Mouse (Mus musculus) limb, embryonic 11.5 days (tissue): ENCODE results near the gene Pcnt. TPM values are rescaled to one million over a fixed set of nuclear protein-coding genes. Genes with fewer than 3 reads are reported as not detected.

Source experiments
- ATAC-seq: fragments of 200-750 bp; cut with Nextera tagmentation; 2 replicates; pipeline ENCODE4 v1.8.0; 2017; ENCODE audit warnings: low read depth; ENCODE audit not compliant: insufficient number of reproducible peaks, low FRiP score, low TSS enrichment
- DNase-seq: peaks from one replicate; pipeline ENCODE4 v3.0.0-alpha.2; 2015; ENCODE audit warnings: low spot score
- H3K27ac ChIP-seq: fragments of 300-500 bp; sonication (generic); replicated peaks from 2 replicates; pipeline ENCODE4 v1.5.1; 2014; ENCODE audit warnings: low read depth, mild to moderate bottlenecking, low read length
- H3K27me3 ChIP-seq: fragments of 300-500 bp; sonication (generic); 2 replicates; pipeline ENCODE4 v1.6.1; 2014; ENCODE audit warnings: mild to moderate bottlenecking, low read length, mixed read lengths; ENCODE audit not compliant: control insufficient read depth, insufficient read depth
- H3K36me3 ChIP-seq: fragments of 300-500 bp; sonication (generic); 2 replicates; pipeline ENCODE4 v1.6.1; 2014; ENCODE audit warnings: mild to moderate bottlenecking, low read length, moderate library complexity, mixed read lengths; ENCODE audit not compliant: control insufficient read depth, insufficient read depth
- H3K4me1 ChIP-seq: fragments of 300-500 bp; sonication (generic); 2 replicates; pipeline ENCODE4 v1.6.1; 2014; ENCODE audit warnings: low read length, mixed read lengths; ENCODE audit not compliant: control insufficient read depth, insufficient read depth
- H3K4me2 ChIP-seq: fragments of 300-500 bp; sonication (generic); 2 replicates; pipeline ENCODE4 v1.6.1; 2014; ENCODE audit warnings: low read depth, mild to moderate bottlenecking, moderate library complexity; ENCODE audit not compliant: severe bottlenecking
- H3K4me3 ChIP-seq: fragments of 300-500 bp; sonication (generic); 2 replicates; pipeline ENCODE4 v1.5.1; 2014; ENCODE audit warnings: low read depth, low read length
- H3K9ac ChIP-seq: fragments of 300-500 bp; sonication (generic); 2 replicates; pipeline ENCODE4 v1.6.1; 2014; ENCODE audit warnings: mild to moderate bottlenecking, low read length
- H3K9me3 ChIP-seq: fragments of 300-500 bp; sonication (generic); 2 replicates; pipeline ENCODE4 v1.6.1; 2016; ENCODE audit warnings: low read length; ENCODE audit not compliant: control insufficient read depth
- WGBS: fragments of 180-500 bp; shearing (Covaris S2); extraction: QIAGEN DNeasy Blood & Tissue Kit; methylation state at CpG from one replicate; pipeline ENCODE4 v1.1.7; 2014; 5-methylcytosine and 5-hydroxymethylcytosine counted together
- polyA plus RNA-seq: library from polyadenylated mRNA; unstranded; fragments of >200 nt; fragmentation: Nextera tagmentation; extraction: Ambion mirVana; gene quantifications from 2 replicates; pipeline ENCODE4 v1.2.1, GENCODE M21; 2014

The Pcnt gene
- polyA plus RNA-seq, 1 experiment from 2014 or later = 19.0 TPM

- H3K36me3 ChIP-seq = peaks cover 29% of the 10 kb centered on the region
- ATAC-seq = no peak
- no peak for DNase-seq
- no peak overlapping the region for H3K4me3 ChIP-seq
- no peak overlapping the region for H3K27ac ChIP-seq
- H3K27me3 ChIP-seq = no peaks in the 10 kb centered on the region
- no peaks in the 10 kb centered on the region for H3K9me3 ChIP-seq
- no peak overlapping the region for H3K4me2 ChIP-seq
- H3K9ac ChIP-seq = no peak overlapping the region
- WGBS = 91% methylated on average over 9 of the region's 9 CpGs
- H3K4me1 ChIP-seq = peaks cover 3% of the 10 kb centered on the region; the same call in 1 of the 2 replicates
Observed at GRCm38 (mm10) chr10:76439107-76439890, 3.3 kb downstream of the Pcnt start.

- Histone ChIP-seq H3K27me3 (no peaks in the 10 kb centered on the region), H3K9ac (no peak overlapping the region), H3K4me3 (no peak overlapping the region), H3K9me3 (no peaks in the 10 kb centered on the region), H3K27ac (no peak overlapping the region), H3K4me1 (no peaks in the 10 kb centered on the region), H3K4me2 (no peak overlapping the region), H3K36me3 (peaks cover 53% of the 10 kb centered on the region)
- 93% methylated on average over 11 of the region's 11 CpGs for WGBS
- ATAC-seq (no peak), DNase-seq (no peak)
Observed at GRCm38 (mm10) chr10:76433925-76434324, 8.7 kb downstream of the Pcnt start.

- 95% methylated on average over 7 of the region's 7 CpGs for WGBS
- no peaks in the 10 kb centered on the region for H3K9me3 ChIP-seq
- H3K27me3 ChIP-seq = no peaks in the 10 kb centered on the region
- ATAC-seq (no peak), DNase-seq (no peak)
- H3K9ac ChIP-seq = no peak overlapping the region
- no peak overlapping the region for H3K27ac ChIP-seq
- no peak overlapping the region for H3K4me3 ChIP-seq
- no peak overlapping the region for H3K4me2 ChIP-seq
- no peaks in the 10 kb centered on the region for H3K4me1 ChIP-seq
- H3K36me3 ChIP-seq = peaks cover 32% of the 10 kb centered on the region
Observed at GRCm38 (mm10) chr10:76425674-76426073, 16.9 kb downstream of the Pcnt start.

GRCm38 (mm10) chr10:76416811-76417210 is 25.8 kb downstream of the Pcnt start:
- Histone ChIP-seq H3K27ac (no peak overlapping the region), H3K9me3 (no peaks in the 10 kb centered on the region), H3K4me2 (no peak overlapping the region), H3K4me3 (no peak overlapping the region), H3K36me3 (peaks cover 43% of the 10 kb centered on the region), H3K9ac (no peak overlapping the region), H3K27me3 (no peaks in the 10 kb centered on the region), H3K4me1 (no peaks in the 10 kb centered on the region)
- DNase-seq = no peak
- WGBS = 94% methylated on average over 12 of the region's 12 CpGs
- ATAC-seq = no peak

- no peaks in the 10 kb centered on the region for H3K4me1 ChIP-seq
- no peak overlapping the region for H3K27ac ChIP-seq
- no peak overlapping the region for H3K9ac ChIP-seq
- peaks cover 45% of the 10 kb centered on the region for H3K36me3 ChIP-seq
- no peaks in the 10 kb centered on the region for H3K9me3 ChIP-seq
- ATAC-seq (no peak), DNase-seq (no peak)
- WGBS = 95% methylated on average over 10 of the region's 10 CpGs
- H3K4me3 ChIP-seq = no peak overlapping the region
- no peak overlapping the region for H3K4me2 ChIP-seq
- H3K27me3 ChIP-seq = no peaks in the 10 kb centered on the region
Observed at GRCm38 (mm10) chr10:76408520-76408919, 34.1 kb downstream of the Pcnt start.

GRCm38 (mm10) chr10:76392596-76392995 is 50.0 kb downstream of the Pcnt start:
- H3K36me3 ChIP-seq = peaks cover 22% of the 10 kb centered on the region
- ATAC-seq (no peak), DNase-seq (no peak)
- H3K4me2 ChIP-seq = no peak overlapping the region
- WGBS = 96% methylated on average over 12 of the region's 12 CpGs
- no peak overlapping the region for H3K27ac ChIP-seq
- no peaks in the 10 kb centered on the region for H3K4me1 ChIP-seq
- no peaks in the 10 kb centered on the region for H3K27me3 ChIP-seq
- no peak overlapping the region for H3K9ac ChIP-seq
- no peaks in the 10 kb centered on the region for H3K9me3 ChIP-seq
- no peak overlapping the region for H3K4me3 ChIP-seq

- no peak for ATAC-seq
- H3K9me3 ChIP-seq = no peaks in the 10 kb centered on the region
- no peak overlapping the region for H3K9ac ChIP-seq
- WGBS = 86% methylated on average over 9 of the region's 9 CpGs
- H3K36me3 ChIP-seq = peaks cover 21% of the 10 kb centered on the region
- peak; percentile 65 for DNase-seq
- no peaks in the 10 kb centered on the region for H3K4me1 ChIP-seq
- no peak overlapping the region for H3K27ac ChIP-seq
- H3K4me2 ChIP-seq = no peak overlapping the region
- H3K27me3 ChIP-seq = no peaks in the 10 kb centered on the region
- H3K4me3 ChIP-seq = no peak overlapping the region
Observed at GRCm38 (mm10) chr10:76391786-76392185, 50.8 kb downstream of the Pcnt start.

GRCm38 (mm10) chr10:76391166-76391565 is 51.4 kb downstream of the Pcnt start:
- 90% methylated on average over 9 of the region's 9 CpGs for WGBS
- Histone ChIP-seq H3K27ac (no peak overlapping the region), H3K4me2 (no peak overlapping the region), H3K9ac (no peak overlapping the region), H3K4me1 (no peaks in the 10 kb centered on the region), H3K4me3 (no peak overlapping the region), H3K9me3 (no peaks in the 10 kb centered on the region), H3K27me3 (no peaks in the 10 kb centered on the region), H3K36me3 (peaks cover 19% of the 10 kb centered on the region)
- ATAC-seq (no peak), DNase-seq (no peak)

GRCm38 (mm10) chr10:76374981-76375380 is 67.6 kb downstream of the Pcnt start:
- ATAC-seq (no peak), DNase-seq (no peak)
- H3K4me2 ChIP-seq = no peak overlapping the region
- H3K4me1 ChIP-seq = no peaks in the 10 kb centered on the region
- H3K27ac ChIP-seq = no peak overlapping the region
- H3K27me3 ChIP-seq = no peaks in the 10 kb centered on the region
- H3K9ac ChIP-seq = no peak overlapping the region
- H3K36me3 ChIP-seq = peaks cover 22% of the 10 kb centered on the region
- WGBS = 94% methylated on average over 18 of the region's 18 CpGs
- no peaks in the 10 kb centered on the region for H3K9me3 ChIP-seq
- no peak overlapping the region for H3K4me3 ChIP-seq
